Mouse (Mus musculus): ENCODE results near the gene Smyd5.

DNA sequence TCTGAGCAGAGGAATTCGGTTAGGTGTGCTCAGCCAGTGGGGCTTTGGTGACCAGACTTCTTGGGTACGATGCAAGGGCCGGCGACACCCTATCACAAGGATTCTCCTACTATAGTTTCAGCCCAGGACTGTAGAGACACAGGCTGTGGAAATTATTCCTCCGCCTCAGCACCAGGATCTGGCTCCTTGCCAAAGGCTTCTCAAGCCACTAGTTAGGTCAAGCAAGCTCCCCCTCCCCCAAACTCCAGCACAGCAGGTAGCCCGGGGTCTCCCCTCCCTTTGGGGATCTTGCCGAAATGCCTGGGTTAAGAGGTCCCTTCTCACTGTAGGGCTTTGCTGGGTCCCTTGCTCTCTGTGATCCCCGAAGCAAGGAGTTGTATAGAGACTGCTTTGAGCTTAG is 40.2 kb downstream of the Smyd5 start:
- TF ChIP-seq CTCF (conservative IDR thresholded peaks at IDR 0.05; ENCODE audit: low read length), result no peak
- TF ChIP-seq POU5F1 (IDR thresholded peaks at IDR 0.05; ENCODE audit: borderline replicate concordance, low read length), result no peak
- TF ChIP-seq NANOG (IDR thresholded peaks at IDR 0.05; ENCODE audit: borderline replicate concordance, low read length), result no peak
